Mouse (Mus musculus) megakaryocyte, embryonic 14.5 days (primary cell): ENCODE results near the gene Fam129c.

Source experiments
- FLI1 ChIP-seq: IDR thresholded peaks from 2 replicates; pipeline ENCODE4 v1.6.1; 2012; ENCODE audit warnings: low read length, inconsistent platforms, mixed read lengths
- GATA1 ChIP-seq: IDR thresholded peaks from 3 replicates; pipeline ENCODE4 v1.6.1; 2012; ENCODE audit warnings: mixed read lengths, low read length, inconsistent platforms, borderline replicate concordance

DNA sequence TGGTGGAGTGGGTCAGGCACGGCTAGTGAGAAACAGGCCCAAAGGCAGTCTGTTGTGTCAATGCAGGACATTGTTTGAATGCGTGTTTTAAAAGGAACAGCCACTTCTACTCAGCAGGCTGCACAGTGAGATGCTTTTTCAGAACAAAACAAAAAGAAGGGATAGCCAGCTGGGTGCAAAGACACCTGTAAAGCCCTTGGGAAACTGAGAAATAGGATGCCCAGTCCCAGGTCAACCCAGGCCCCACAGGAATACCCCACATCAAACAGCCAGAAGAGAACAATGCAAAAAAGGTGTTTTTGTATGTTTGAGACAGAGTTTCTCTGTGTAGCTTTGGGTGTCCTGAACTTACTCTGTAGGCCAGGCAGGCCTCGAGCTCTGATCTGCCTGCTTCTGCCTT lies 8.7 kb upstream of the Fam129c start:
- TF ChIP-seq GATA1 (no peak), FLI1 (no peak)
